Mouse (Mus musculus) CH12.LX (cell line): ENCODE data around the gene Slc39a8. TPM values are rescaled to one million over a fixed set of nuclear protein-coding genes. Genes with fewer than 3 reads are reported as not detected.

ENCODE experiments used
- DNase-seq: peaks from one replicate; pipeline ENCODE4 v3.0.0-alpha.2; 2013; ENCODE audit errors: extremely low read depth
- H3K27ac ChIP-seq: 2 replicates; pipeline ENCODE4 v1.5.1; 2012; ENCODE audit warnings: low read depth, mild to moderate bottlenecking, control low read depth, moderate library complexity; ENCODE audit not compliant: insufficient read depth
- H3K27me3 ChIP-seq: replicated peaks from 2 replicates; pipeline ENCODE3; 2012; ENCODE audit warnings: inconsistent platforms
- H3K36me3 ChIP-seq, 2 experiments: replicated peaks in 1 of 2; 2 replicates each; pipeline versions ENCODE3 to v1.6.1; 2012; ENCODE audit warnings: inconsistent platforms in 1 of 2, low read length in 1 of 2, mild to moderate bottlenecking in 1 of 2, mixed read lengths in 1 of 2, moderate library complexity in 1 of 2; ENCODE audit not compliant: control insufficient read depth in 1 of 2, insufficient read depth in 1 of 2
- H3K4me1 ChIP-seq, 2 experiments: 2 replicates each; pipeline ENCODE4 v1.6.1; 2012; ENCODE audit warnings: inconsistent platforms in 1 of 2, moderate library complexity in 1 of 2; ENCODE audit not compliant: insufficient read depth in 2 of 2, control insufficient read depth in 1 of 2
- H3K4me2 ChIP-seq: 2 replicates; pipeline ENCODE4 v1.6.1; 2012; ENCODE audit warnings: low read depth, mild to moderate bottlenecking, control low read depth; ENCODE audit not compliant: poor library complexity, insufficient read depth, severe bottlenecking
- H3K4me3 ChIP-seq, 3 experiments: fragments of 150-350 bp in 1 of 3; sonication (generic) in 1 of 3; replicated peaks in 1 of 3; 2 replicates each; pipeline versions ENCODE3 to v1.5.1; 2011 to 2012; ENCODE audit warnings: low read depth in 2 of 3, low read length in 2 of 3, mild to moderate bottlenecking in 2 of 3, moderate library complexity in 2 of 3, control low read depth in 1 of 3, improper control_type of control experiment in 1 of 3, inconsistent platforms in 1 of 3, mixed read lengths in 1 of 3; ENCODE audit not compliant: poor library complexity in 1 of 3
- H3K79me2 ChIP-seq: replicated peaks from 2 replicates; pipeline ENCODE4 v1.6.1; 2012; ENCODE audit warnings: mild to moderate bottlenecking, moderate library complexity; ENCODE audit not compliant: control insufficient read depth, poor library complexity, insufficient read depth, severe bottlenecking; ENCODE audit errors: extremely low read depth
- H3K9ac ChIP-seq: 2 replicates; pipeline ENCODE4 v1.6.1; 2012; ENCODE audit warnings: low read depth, mild to moderate bottlenecking, control low read depth, moderate library complexity; ENCODE audit not compliant: insufficient read depth
- H3K9me3 ChIP-seq: replicated peaks from 2 replicates; pipeline ENCODE3; 2012; ENCODE audit warnings: low read length, inconsistent platforms, mixed read lengths
- BHLHE40 ChIP-seq: IDR thresholded peaks from 2 replicates; pipeline ENCODE4 v1.6.1; 2011; ENCODE audit warnings: mild to moderate bottlenecking, low read depth, low read length, improper control_type of control experiment
- CHD1 ChIP-seq: IDR thresholded peaks from 2 replicates; pipeline ENCODE4 v1.6.1; 2012; ENCODE audit warnings: low read depth, low read length, improper control_type of control experiment, inconsistent platforms
- CHD2 ChIP-seq: IDR thresholded peaks from 2 replicates; pipeline ENCODE4 v1.6.1; 2011; ENCODE audit warnings: low read length, improper control_type of control experiment
- CTCF ChIP-seq, 2 experiments: IDR thresholded peaks in 1 of 2; conservative IDR thresholded peaks in 1 of 2; 2 replicates each; pipeline ENCODE4 v1.5.1; 2011 to 2012; ENCODE audit warnings: low read depth in 2 of 2, low read length in 2 of 2, improper control_type of control experiment in 1 of 2, inconsistent platforms in 1 of 2, mild to moderate bottlenecking in 1 of 2, moderate library complexity in 1 of 2
- ELF1 ChIP-seq: IDR thresholded peaks from 2 replicates; pipeline ENCODE4 v1.6.1; 2014; ENCODE audit warnings: low read depth, mild to moderate bottlenecking, inconsistent platforms, low read length, improper control_type of control experiment
- EP300 ChIP-seq: IDR thresholded peaks from 2 replicates; pipeline ENCODE4 v1.6.1; 2011; ENCODE audit warnings: low read length, improper control_type of control experiment
- GABPA ChIP-seq: IDR thresholded peaks from 2 replicates; pipeline ENCODE4 v1.6.1; 2012; ENCODE audit warnings: low read depth, low read length, improper control_type of control experiment, inconsistent platforms; ENCODE audit not compliant: insufficient replicate concordance
- HCFC1 ChIP-seq: IDR thresholded peaks from 2 replicates; pipeline ENCODE4 v1.6.1; 2012; ENCODE audit warnings: low read depth, mild to moderate bottlenecking, inconsistent platforms, low read length, improper control_type of control experiment
- IRF4 ChIP-seq: IDR thresholded peaks from 2 replicates; pipeline ENCODE4 v1.6.1; 2014; ENCODE audit warnings: low read depth, mild to moderate bottlenecking, inconsistent platforms, low read length, improper control_type of control experiment
- JUN ChIP-seq: IDR thresholded peaks from 2 replicates; pipeline ENCODE4 v1.6.1; 2011; ENCODE audit warnings: low read depth, mild to moderate bottlenecking, low read length, improper control_type of control experiment, moderate library complexity; ENCODE audit not compliant: insufficient read depth
- KAT2A ChIP-seq: IDR thresholded peaks from 2 replicates; pipeline ENCODE4 v1.6.1; 2012; ENCODE audit warnings: low read length, improper control_type of control experiment, inconsistent platforms; ENCODE audit not compliant: insufficient replicate concordance
- MAX ChIP-seq: IDR thresholded peaks from 2 replicates; pipeline ENCODE4 v1.6.1; 2011; ENCODE audit warnings: low read length, improper control_type of control experiment
- MEF2A ChIP-seq: IDR thresholded peaks from 2 replicates; pipeline ENCODE4 v1.6.1; 2014; ENCODE audit warnings: low read depth, mild to moderate bottlenecking, inconsistent platforms, low read length, improper control_type of control experiment, borderline replicate concordance
- MXI1 ChIP-seq: IDR thresholded peaks from 2 replicates; pipeline ENCODE4 v1.6.1; 2011; ENCODE audit warnings: mild to moderate bottlenecking, low read depth, low read length, improper control_type of control experiment
- MYC ChIP-seq: IDR thresholded peaks from 2 replicates; pipeline ENCODE4 v1.6.1; 2011; ENCODE audit warnings: low read depth, mild to moderate bottlenecking, improper control_type of control experiment, low read length
- PAX5 ChIP-seq: IDR thresholded peaks from 2 replicates; pipeline ENCODE4 v1.6.1; 2012; ENCODE audit warnings: low read length, inconsistent platforms, mixed read lengths
- POLR2A ChIP-seq: IDR thresholded peaks from 2 replicates; pipeline ENCODE4 v1.6.1; 2011; ENCODE audit warnings: low read depth, mild to moderate bottlenecking, improper control_type of control experiment, low read length
- POLR2AphosphoS2 ChIP-seq: IDR thresholded peaks from 2 replicates; pipeline ENCODE4 v1.6.1; 2011; ENCODE audit warnings: low read depth, low read length, improper control_type of control experiment
- RAD21 ChIP-seq: IDR thresholded peaks from 2 replicates; pipeline ENCODE4 v1.6.1; 2011; ENCODE audit warnings: low read depth, mild to moderate bottlenecking, low read length, improper control_type of control experiment, moderate library complexity
- RCOR1 ChIP-seq: conservative IDR thresholded peaks from 2 replicates; pipeline ENCODE4 v1.6.1; 2012; ENCODE audit warnings: low read depth, mild to moderate bottlenecking, inconsistent platforms, low read length, improper control_type of control experiment
- SIN3A ChIP-seq: IDR thresholded peaks from 2 replicates; pipeline ENCODE4 v1.6.1; 2012; ENCODE audit warnings: low read length, improper control_type of control experiment, inconsistent platforms
- ZKSCAN1 ChIP-seq: IDR thresholded peaks from 2 replicates; pipeline ENCODE4 v1.6.1; 2012; ENCODE audit warnings: low read depth, inconsistent platforms, low read length, improper control_type of control experiment, borderline replicate concordance
- ZMIZ1 ChIP-seq: IDR thresholded peaks from 2 replicates; pipeline ENCODE4 v1.6.1; 2012; ENCODE audit warnings: low read depth, mild to moderate bottlenecking, inconsistent platforms, low read length, improper control_type of control experiment
- ZNF384 ChIP-seq: IDR thresholded peaks from 2 replicates; pipeline ENCODE4 v1.6.1; 2012; ENCODE audit warnings: low read depth, low read length, improper control_type of control experiment, inconsistent platforms
- dilution Hi-C: fragments of 300-500 bp; cut with MboI; formaldehyde crosslinking; loops from 2 replicates; pipeline ENCODE4 v1.14.3; 2020; ENCODE audit warnings: low sequenced_read_pairs; ENCODE audit not compliant: extremely low pct_unique_long_range_greater_than_20kb, extremely low pct_ligation_motif_present
- in situ Hi-C: fragments of 300-500 bp; cut with MboI; formaldehyde crosslinking; loops from 3 replicates; pipeline ENCODE4 v1.14.3; 2019; ENCODE audit warnings: low sequenced_read_pairs, low pct_ligation_motif_present, low pct_unique_long_range_greater_than_20kb, mixed read lengths
- polyA plus RNA-seq: library from polyadenylated mRNA; unstranded; fragments of >175 nt; gene quantifications from 2 replicates; pipeline ENCODE4 v1.2.1, GENCODE M21; 2012; ENCODE audit warnings: low read depth; ENCODE audit not compliant: insufficient read length
- total RNA-seq, 2 experiments: library from RNA; depleted of rRNA; stranded (reverse); fragments of 300-350 nt in 1 of 2; fragments of >200 nt in 1 of 2; gene quantifications; 2 replicates each; pipeline ENCODE4 v1.2.3; 2012 to 2014

Gene Slc39a8
- total and polyA plus RNA-seq, 3 experiments, result 0.30 to 1.2 (median 0.64) TPM

- Histone ChIP-seq H3K9me3 (no peaks in the 10 kb centered on the region), H3K4me1 (no peaks in the 10 kb centered on the region), H3K79me2 (no peaks in the 10 kb centered on the region), H3K27ac (no peak overlapping the region), H3K9ac (no peak overlapping the region), H3K36me3 (no peaks in the 10 kb centered on the region), H3K4me3 (no peak overlapping the region)
- dilution Hi-C loops (no loop called here), in situ Hi-C loops (no loop called here)
- TF ChIP-seq GABPA, result no peak
- no peak for TF ChIP-seq POLR2A
- TF ChIP-seq MYC, result no peak
- no peak for TF ChIP-seq JUN
- TF ChIP-seq ZKSCAN1, result no peak
- TF ChIP-seq RCOR1, result no peak
- no peak for TF ChIP-seq EP300
- no peak for TF ChIP-seq ELF1
- no peak for TF ChIP-seq KAT2A
- no peak for TF ChIP-seq PAX5
- no peak for TF ChIP-seq ZNF384
- no peak for TF ChIP-seq CHD2
- no peak for TF ChIP-seq MAX
- TF ChIP-seq CHD1, result no peak
- no peak for TF ChIP-seq MXI1
- TF ChIP-seq, all 38 proteins: peak for 0
- no peak overlapping the region for H3K4me2 ChIP-seq
- no peak for DNase-seq
- H3K27me3 ChIP-seq, result no peaks in the 10 kb centered on the region
Observed at GRCm38 (mm10) chr3:135905729-135906128, 80.7 kb downstream of the Slc39a8 start.

- in situ Hi-C loops, result no loop called here
- no peak overlapping the region for H3K27ac ChIP-seq
- no peaks in the 10 kb centered on the region for H3K27me3 ChIP-seq
- no peak overlapping the region for H3K4me3 ChIP-seq
- H3K9me3 ChIP-seq, result no peaks in the 10 kb centered on the region
- no peak overlapping the region for H3K9ac ChIP-seq
- dilution Hi-C loops, result no loop called here
- H3K4me2 ChIP-seq, result peak overlapping the region; percentile 47
- H3K79me2 ChIP-seq, result no peaks in the 10 kb centered on the region
- TF ChIP-seq GABPA (no peak), ZMIZ1 (no peak), JUN (no peak), CTCF (conservative IDR thresholded peaks at IDR 0.05 in 1 of 2, IDR thresholded peaks at IDR 0.05 in 1 of 2; ENCODE audit: low read depth in 2 of 2, low read length in 2 of 2) (no peak), ZNF384 (no peak), HCFC1 (no peak), RAD21 (no peak), IRF4 (no peak), MXI1 (no peak), MEF2A (no peak), BHLHE40 (no peak), POLR2AphosphoS2 (no peak), SIN3A (no peak), EP300 (no peak)
- TF ChIP-seq, all 38 proteins: peak for 0
- no peak for DNase-seq
- H3K4me1 ChIP-seq, result no peaks in the 10 kb centered on the region
- no peaks in the 10 kb centered on the region for H3K36me3 ChIP-seq
Observed at GRCm38 (mm10) chr3:135907028-135907427, 81.9 kb downstream of the Slc39a8 start.
